Mouse (Mus musculus) kidney, embryonic 14.5 days (tissue): Measurements from ENCODE around the gene Car7. TPM values are rescaled to one million over a fixed set of nuclear protein-coding genes. Genes with fewer than 3 reads are reported as not detected.
"Not testable (repeated sequence)": the region's sequence is repeated elsewhere in the genome, so short reads cannot be mapped to it uniquely, and the experiment has no call there.

ENCODE experiments used
- ATAC-seq: fragments of 200-750 bp; cut with Nextera tagmentation; 2 replicates; pipeline ENCODE4 v1.8.0; 2017; ENCODE audit warnings: moderate number of reproducible peaks, mild to moderate bottlenecking, moderate TSS enrichment, moderate library complexity; ENCODE audit not compliant: low FRiP score, low TSS enrichment
- H3K27ac ChIP-seq: fragments of 300-500 bp; sonication (generic); 2 replicates; pipeline ENCODE4 v1.5.1; 2014; ENCODE audit warnings: low read depth, mild to moderate bottlenecking, low read length, moderate library complexity, mixed read lengths
- H3K27me3 ChIP-seq: fragments of 300-500 bp; sonication (generic); 2 replicates; pipeline ENCODE4 v1.6.1; 2014; ENCODE audit warnings: mild to moderate bottlenecking, low read length; ENCODE audit not compliant: control insufficient read depth, insufficient read depth
- H3K36me3 ChIP-seq: fragments of 300-500 bp; sonication (generic); 2 replicates; pipeline ENCODE4 v1.6.1; 2014; ENCODE audit warnings: low read length, mixed read lengths; ENCODE audit not compliant: control insufficient read depth, insufficient read depth
- H3K4me1 ChIP-seq: fragments of 300-500 bp; sonication (generic); 2 replicates; pipeline ENCODE4 v1.6.1; 2014; ENCODE audit warnings: low read length, mixed read lengths; ENCODE audit not compliant: control insufficient read depth, insufficient read depth
- H3K4me2 ChIP-seq: fragments of 300-500 bp; sonication (generic); replicated peaks from 2 replicates; pipeline ENCODE4 v1.6.1; 2014; ENCODE audit warnings: low read depth, mild to moderate bottlenecking, low read length
- H3K4me3 ChIP-seq: fragments of 300-500 bp; sonication (generic); 2 replicates; pipeline ENCODE4 v1.5.1; 2014; ENCODE audit warnings: mild to moderate bottlenecking, low read length
- H3K9ac ChIP-seq: fragments of 300-500 bp; sonication (generic); 2 replicates; pipeline ENCODE4 v1.6.1; 2014; ENCODE audit warnings: low read depth, mild to moderate bottlenecking, low read length, moderate library complexity
- H3K9me3 ChIP-seq: fragments of 300-500 bp; sonication (generic); 2 replicates; pipeline ENCODE4 v1.6.1; 2016; ENCODE audit warnings: low read length; ENCODE audit not compliant: control insufficient read depth
- WGBS: fragments of 180-500 bp; shearing (Covaris S2); extraction: QIAGEN DNeasy Blood & Tissue Kit; methylation state at CpG from one replicate; pipeline ENCODE4 v1.1.7; 2014; 5-methylcytosine and 5-hydroxymethylcytosine counted together
- polyA plus RNA-seq: library from polyadenylated mRNA; unstranded; fragments of >200 nt; fragmentation: Nextera tagmentation; extraction: Ambion mirVana; gene quantifications from 2 replicates; pipeline ENCODE4 v1.2.1, GENCODE M21; 2014

Car7 gene
- polyA plus RNA-seq, 1 experiment from 2014 or later: 1.3 TPM

- Histone ChIP-seq H3K9me3 (no peaks in the 10 kb centered on the region), H3K4me3 (no peak overlapping the region), H3K27ac (no peak overlapping the region), H3K36me3 (no peaks in the 10 kb centered on the region), H3K27me3 (no peaks in the 10 kb centered on the region), H3K4me1 (no peaks in the 10 kb centered on the region), H3K9ac (no peak overlapping the region), H3K4me2 (no peak overlapping the region)
- 67% methylated on average over 7 of the region's 7 CpGs for WGBS
- ATAC-seq: no peak
Measured at GRCm38 (mm10) chr8:104557226-104557625, 22.7 kb downstream of the Car7 start.

DNA sequence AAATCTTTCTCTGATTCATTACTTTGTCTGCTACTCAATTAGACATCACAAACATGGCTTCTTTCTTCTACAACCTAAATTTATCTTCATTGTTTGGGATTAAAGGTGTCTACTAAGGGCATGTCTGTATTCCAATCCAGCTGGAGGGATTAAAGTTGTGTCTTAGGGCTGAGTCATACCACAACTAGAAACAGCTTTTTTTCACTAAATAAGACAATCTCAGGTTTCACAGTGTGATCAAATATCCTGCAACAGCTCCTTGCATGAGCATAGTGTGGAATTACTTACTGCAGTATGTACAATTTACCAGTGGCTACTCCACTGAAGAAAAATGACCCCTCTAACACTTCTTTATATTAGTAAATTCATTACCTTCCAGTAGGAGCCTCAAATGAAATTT lies 26.2 kb downstream of the Car7 start:
- Histone ChIP-seq H3K27ac (no peak overlapping the region), H3K9me3 (no peaks in the 10 kb centered on the region), H3K4me1 (no peaks in the 10 kb centered on the region), H3K36me3 (no peaks in the 10 kb centered on the region), H3K27me3 (no peaks in the 10 kb centered on the region), H3K9ac (no peak overlapping the region), H3K4me2 (no peak overlapping the region), H3K4me3 (no peak overlapping the region)
- ATAC-seq: no peak

DNA sequence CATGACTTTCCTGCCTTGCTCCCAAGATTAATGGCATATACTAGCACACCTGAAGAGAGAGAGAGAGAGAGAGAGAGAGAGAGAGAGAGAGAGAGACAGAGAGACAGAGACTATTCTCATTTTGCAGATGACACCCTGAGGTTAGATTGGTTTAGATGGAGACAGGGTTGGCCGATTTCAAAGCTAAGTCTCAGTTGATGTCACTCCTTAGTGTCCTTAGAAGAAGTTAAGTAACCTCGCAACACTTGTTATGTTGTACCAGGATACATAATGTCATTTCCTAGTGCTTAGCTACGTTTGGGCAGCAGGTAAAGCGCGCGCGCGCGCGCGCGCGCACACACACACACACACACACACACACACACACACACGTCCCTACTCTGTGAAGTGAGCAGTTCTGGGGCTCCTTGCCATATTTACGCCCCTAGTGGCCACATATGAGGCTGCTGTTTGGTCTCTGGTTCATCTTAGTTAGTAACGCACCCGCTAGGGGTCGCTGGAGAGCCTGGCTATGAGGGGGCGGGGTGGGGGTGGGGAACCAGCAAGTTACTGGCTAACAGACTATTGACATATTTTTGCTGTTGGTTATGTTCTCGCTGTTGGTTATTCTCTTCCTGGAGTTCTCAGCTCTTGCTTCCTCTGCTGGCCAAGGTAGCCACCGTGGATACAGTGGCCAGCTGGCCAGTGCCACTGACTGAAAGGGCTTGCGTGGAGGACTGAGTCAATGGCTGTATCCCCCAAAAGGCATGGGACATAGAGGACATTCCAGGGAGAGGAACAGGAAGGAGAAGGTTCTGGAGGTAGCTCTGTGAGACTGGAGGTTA lies 30.4 kb downstream of the Car7 start:
- no peak overlapping the region for H3K27ac ChIP-seq
- no peak overlapping the region for H3K4me2 ChIP-seq
- H3K36me3 ChIP-seq: no peaks in the 10 kb centered on the region
- no peaks in the 10 kb centered on the region for H3K27me3 ChIP-seq
- WGBS: 19% methylated on average over 22 of the region's 22 CpGs
- peak; percentile 91 for ATAC-seq
- no peak overlapping the region for H3K9ac ChIP-seq
- no peaks in the 10 kb centered on the region for H3K4me1 ChIP-seq
- H3K4me3 ChIP-seq: no peak overlapping the region
- no peaks in the 10 kb centered on the region for H3K9me3 ChIP-seq

DNA sequence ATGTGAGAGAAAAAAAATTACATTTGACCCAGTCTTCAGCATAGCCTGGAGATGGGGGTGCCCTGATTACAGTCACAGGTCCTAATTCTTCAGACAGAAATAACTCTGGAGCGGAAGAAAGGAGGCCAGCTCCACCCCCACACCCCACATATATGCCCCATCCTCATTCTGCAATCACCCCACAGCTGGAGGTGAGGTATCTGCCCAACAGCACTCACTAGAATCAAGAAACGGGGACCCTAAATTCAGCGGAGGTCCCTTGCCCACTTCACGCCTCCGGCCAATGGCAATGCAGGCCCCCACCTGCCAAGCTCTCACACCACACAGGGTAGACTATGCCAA lies 30.9 kb downstream of the Car7 start:
- Histone ChIP-seq H3K4me2 (no peak overlapping the region), H3K9me3 (no peaks in the 10 kb centered on the region), H3K27ac (no peak overlapping the region), H3K4me1 (no peaks in the 10 kb centered on the region), H3K27me3 (no peaks in the 10 kb centered on the region), H3K4me3 (no peak overlapping the region), H3K36me3 (no peaks in the 10 kb centered on the region), H3K9ac (no peak overlapping the region)
- peak; percentile 33; the same call in 1 of the 2 replicates for ATAC-seq
- 91% methylated on average over 5 of the region's 5 CpGs for WGBS

- ATAC-seq: no peak
- H3K27ac ChIP-seq: no peak overlapping the region
Measured at GRCm38 (mm10) chr8:104569559-104569958, 35.1 kb downstream of the Car7 start.

GRCm38 (mm10) chr8:104570436-104571343 lies 36.2 kb downstream of the Car7 start:
- peak overlapping the region; percentile 35 for H3K4me3 ChIP-seq
- no peaks in the 10 kb centered on the region for H3K9me3 ChIP-seq
- H3K4me1 ChIP-seq: no peaks in the 10 kb centered on the region
- no peaks in the 10 kb centered on the region for H3K27me3 ChIP-seq
- H3K27ac ChIP-seq: no peak overlapping the region
- H3K36me3 ChIP-seq: no peaks in the 10 kb centered on the region
- ATAC-seq: peak; percentile 77
- H3K4me2 ChIP-seq: peak overlapping the region; percentile 61
- 4% methylated on average over 26 of the region's 26 CpGs for whole genome bisulfite sequencing
- H3K9ac ChIP-seq: peak overlapping the region; percentile 14; the same call in 1 of the 2 replicates

More at GRCm38 (mm10) chr8:104569559-104569958, 35.1 kb downstream of the Car7 start:
- H3K27me3 ChIP-seq: no peaks in the 10 kb centered on the region
- WGBS: 38% methylated on average over 1 of the region's 1 CpGs
- no peaks in the 10 kb centered on the region for H3K36me3 ChIP-seq
- H3K4me2 ChIP-seq: no peak overlapping the region
- no peaks in the 10 kb centered on the region for H3K9me3 ChIP-seq
- H3K4me3 ChIP-seq: no peak overlapping the region
- no peak overlapping the region for H3K9ac ChIP-seq
- H3K4me1 ChIP-seq: no peaks in the 10 kb centered on the region

DNA sequence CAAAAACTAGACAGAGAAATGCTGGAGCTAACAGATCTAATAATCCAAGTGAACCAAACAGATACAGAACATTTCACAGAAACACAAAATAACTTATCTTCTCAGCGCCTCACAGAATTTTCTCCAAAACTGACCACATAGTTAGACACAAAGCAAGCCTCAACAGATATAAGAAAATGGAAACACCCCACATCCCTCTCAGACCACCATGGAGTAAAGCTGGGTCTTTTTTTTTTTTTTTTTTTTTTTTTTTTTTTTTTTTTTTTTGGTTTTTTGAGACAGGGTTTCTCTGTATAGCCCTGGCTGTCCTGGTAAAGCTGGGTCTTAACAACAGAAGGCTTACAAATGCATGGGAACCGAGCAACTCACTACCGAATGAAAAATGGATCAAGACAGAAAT lies 42.3 kb downstream of the Car7 start:
- Histone ChIP-seq H3K9ac (no peak overlapping the region), H3K4me2 (no peak overlapping the region), H3K4me3 (no peak overlapping the region), H3K36me3 (no peaks in the 10 kb centered on the region), H3K9me3 (no peaks in the 10 kb centered on the region), H3K27me3 (no peaks in the 10 kb centered on the region), H3K27ac (no peak overlapping the region), H3K4me1 (no peaks in the 10 kb centered on the region)
- ATAC-seq: no peak
- WGBS: 94% methylated on average over 3 of the region's 3 CpGs

- not testable (repeated sequence) for ATAC-seq, H3K27me3 ChIP-seq, H3K9me3 ChIP-seq, H3K4me2 ChIP-seq, H3K9ac ChIP-seq, H3K27ac ChIP-seq, H3K36me3 ChIP-seq, H3K4me1 ChIP-seq, H3K4me3 ChIP-seq
- WGBS: 81% methylated on average over 17 of the region's 17 CpGs
Measured at GRCm38 (mm10) chr8:104577606-104578005, 43.1 kb downstream of the Car7 start.

DNA sequence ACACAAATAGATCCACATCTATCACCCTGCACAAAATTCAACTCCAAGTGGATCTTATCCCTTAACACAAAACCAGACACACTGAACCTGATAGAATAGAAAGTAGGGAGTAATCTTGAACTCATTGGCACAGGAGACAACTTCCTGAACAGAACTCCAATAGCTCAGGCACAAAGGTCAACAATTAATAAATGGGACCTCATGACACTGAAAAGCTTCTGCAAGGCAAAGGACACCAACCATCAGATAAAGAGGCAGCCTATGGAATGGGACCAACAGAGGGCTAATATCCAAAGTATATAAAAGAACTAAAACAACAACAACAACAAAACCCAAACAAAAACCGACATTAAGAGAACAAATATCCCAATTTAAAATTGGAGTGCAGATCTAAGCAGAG lies 50.0 kb downstream of the Car7 start:
- Histone ChIP-seq H3K4me2 (no peak overlapping the region), H3K27ac (no peak overlapping the region), H3K27me3 (no peaks in the 10 kb centered on the region), H3K4me3 (no peak overlapping the region), H3K9me3 (peaks cover 3% of the 10 kb centered on the region; the same call in 1 of the 2 replicates), H3K4me1 (no peaks in the 10 kb centered on the region), H3K36me3 (no peaks in the 10 kb centered on the region), H3K9ac (no peak overlapping the region)
- ATAC-seq: no peak
- 60% methylated on average over 1 of the region's 1 CpGs for WGBS
